In genomic region chr10:22058218-22059025, GRCm38 (mm10) we compare ENCODE assay signal across 8 mouse cellular contexts. TPM values are rescaled to one million over a fixed set of nuclear protein-coding genes. Genes with fewer than 3 reads are reported as not detected.
A peak's percentile ranks its signal among the peaks of the same experiment; 100 is the strongest.
DNase-seq lines count a peak whose midpoint lies in the region; ATAC-seq lines count a peak whose summit lies in the region.

No protein-coding gene starts in this region.

- H3K9me3 ChIP-seq in hindbrain, embryonic 15.5 days = no peaks in the 10 kb centered on the region

- H3K4me2 ChIP-seq in hindbrain, embryonic 15.5 days = peak overlapping the region; percentile 90

- no peak overlapping the region for H3K27ac ChIP-seq in hindbrain, embryonic 15.5 days (replicated peaks)

- peaks cover 7% of the 10 kb centered on the region; the same call in 1 of the 2 replicates for H3K4me1 ChIP-seq in hindbrain, embryonic 15.5 days (replicated peaks)

- whole genome bisulfite sequencing in hindbrain, embryonic 15.5 days = 10% methylated on average over 41 of the region's 41 CpGs

- ATAC-seq in common myeloid progenitor, adult 5-6 weeks (replicated peaks; ENCODE audit: low read depth, poor library complexity, severe bottlenecking) = peak; percentile 98
- ATAC-seq in hindbrain, embryonic 15.5 days (ENCODE audit: low FRiP score, low read depth) = peak; percentile 100

- H3K27me3 ChIP-seq in hindbrain, embryonic 15.5 days = no peaks in the 10 kb centered on the region

- H3K36me3 ChIP-seq in hindbrain, embryonic 15.5 days = no peaks in the 10 kb centered on the region

- peak; percentile 98 for DNase-seq in ZHBTc4 (ENCODE audit: low read depth, low spot score)
- peak; percentile 89 for DNase-seq in gastrocnemius, adult 18-20 months (ENCODE audit: low spot score)
- peak; percentile 90 to 92 for DNase-seq in layer of hippocampus, postnatal 36 days
- peak; percentile 94 for DNase-seq in lung, postnatal 25 days (ENCODE audit: low spot score)
- DNase-seq in retina, embryonic 14.5 days (ENCODE audit: low spot score) = peak; percentile 98
- peak; percentile 89 to 96 for DNase-seq in urinary bladder, adult 18-20 months (ENCODE audit: low spot score in 2 of 2)

- peak overlapping the region; percentile 59 for H3K4me3 ChIP-seq in hindbrain, embryonic 15.5 days

- H3K9ac ChIP-seq in hindbrain, embryonic 15.5 days = peak overlapping the region; percentile 73

RNA-seq across cellular contexts. Expression of gene 4930444G20Rik, which starts 9.5 kb away (rescaled TPM):
- total RNA-seq in common myeloid progenitor, adult 5-6 weeks (2017) = not detected in 2 replicates
- not detected for total RNA-seq in gastrocnemius, adult 18-20 months (2021)
- polyA plus RNA-seq in hindbrain, embryonic 15.5 days (2015; fragmentation: Nextera tagmentation; extraction: Ambion mirVana) = not detected in 2 replicates
- not detected for total RNA-seq in layer of hippocampus, postnatal 36 days (2021)
